Mouse (Mus musculus): ENCODE data around the gene Nr2c2. TPM values are rescaled to one million over a fixed set of nuclear protein-coding genes. Genes with fewer than 3 reads are reported as not detected.

The Nr2c2 gene
- 15.0 and 22.1 TPM in 2 replicates for polyA plus RNA-seq (2012; rRNA removed)

DNA sequence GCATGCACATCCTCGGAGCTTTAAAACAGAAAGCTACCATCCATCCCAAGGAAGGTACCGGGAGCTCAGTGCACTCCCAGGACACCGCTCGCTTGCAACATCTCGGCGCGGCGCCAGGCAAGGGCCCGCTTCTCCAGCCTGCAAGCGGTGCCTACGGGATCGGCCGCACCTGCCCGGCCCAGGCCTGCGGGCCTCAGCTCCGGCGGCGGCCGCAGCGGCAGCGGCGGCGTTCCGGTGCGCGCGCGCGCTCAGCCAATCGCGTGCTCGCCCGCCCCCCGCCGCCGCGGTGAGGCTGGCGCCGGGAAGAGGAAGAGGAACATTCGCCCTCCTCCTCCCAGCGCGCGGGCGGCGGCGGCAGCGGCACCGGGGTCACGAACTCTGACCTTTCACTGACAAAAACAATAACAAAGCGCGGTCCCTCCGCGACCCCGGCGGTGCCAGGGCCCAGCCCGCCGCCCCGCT lies at the start of gene Nr2c2:
Gene Nr2c2 (plus strand): TSS at position 261 of the 462 bp plus-strand sequence.
- Histone ChIP-seq H3K4me1 (ENCODE audit: control insufficient read depth, insufficient read depth, low read length) (peaks cover 12% of the 10 kb centered on the region), H3K4me3 (replicated peaks; ENCODE audit: extremely low read depth, low read depth, low read length) (peak within 1 kb of the TSS; percentile 99)
- peak; percentile 84 for DNase-seq
- under 1% methylated on average over 49 of the region's 58 CpGs for WGBS
- TF ChIP-seq CTCF (IDR thresholded peaks at IDR 0.05; ENCODE audit: insufficient read depth, low read length) = no peak
- TF ChIP-seq POLR2A (IDR thresholded peaks at IDR 0.05; ENCODE audit: borderline replicate concordance, extremely low read depth, low read depth, low read length) = peak; percentile 54; the same call in 1 of the 2 replicates

DNA sequence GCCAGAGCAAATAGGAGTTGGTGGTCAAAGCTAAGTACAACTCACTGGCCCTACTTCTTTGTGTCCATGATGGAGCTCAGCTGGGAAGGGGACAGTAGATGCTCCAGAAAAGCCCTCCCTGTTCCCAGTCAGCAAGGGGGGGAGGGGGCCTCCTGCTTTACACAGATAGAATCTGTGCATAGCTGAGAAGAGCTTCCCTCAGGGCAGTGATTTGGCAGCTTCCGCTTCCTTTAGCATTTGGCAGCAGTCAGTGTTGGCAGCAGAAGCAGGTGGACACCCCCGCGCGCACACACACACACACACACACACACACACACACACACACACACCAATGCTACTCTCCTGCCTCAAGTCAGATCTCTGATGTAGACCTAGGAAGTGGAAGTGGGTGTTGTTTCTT lies 49.1 kb upstream of the Nr2c2 start:
- DNase-seq = no peak
- WGBS = 20% methylated on average over 4 of the region's 4 CpGs
- H3K4me3 ChIP-seq (replicated peaks; ENCODE audit: extremely low read depth, low read depth, low read length) = no peak overlapping the region
- TF ChIP-seq POLR2A (IDR thresholded peaks at IDR 0.05; ENCODE audit: borderline replicate concordance, extremely low read depth, low read depth, low read length) = no peak
- no peak for TF ChIP-seq CTCF (IDR thresholded peaks at IDR 0.05; ENCODE audit: insufficient read depth, low read length)
- peaks cover 17% of the 10 kb centered on the region; the same call in 1 of the 2 replicates for H3K4me1 ChIP-seq (ENCODE audit: control insufficient read depth, insufficient read depth, low read length)

GRCm38 (mm10) chr6:92042850-92043249 lies 48.3 kb upstream of the Nr2c2 start:
- peaks cover 10% of the 10 kb centered on the region; the same call in 1 of the 2 replicates for H3K4me1 ChIP-seq (ENCODE audit: control insufficient read depth, insufficient read depth, low read length)
- no peak for TF ChIP-seq CTCF (IDR thresholded peaks at IDR 0.05; ENCODE audit: insufficient read depth, low read length)
- no peak for TF ChIP-seq POLR2A (IDR thresholded peaks at IDR 0.05; ENCODE audit: borderline replicate concordance, extremely low read depth, low read depth, low read length)
- no peak for DNase-seq
- 85% methylated on average over 1 of the region's 1 CpGs for WGBS
- no peak overlapping the region for H3K4me3 ChIP-seq (replicated peaks; ENCODE audit: extremely low read depth, low read depth, low read length)

- WGBS = 45% methylated on average over 2 of the region's 2 CpGs
- DNase-seq = no peak
- no peak for TF ChIP-seq POLR2A (IDR thresholded peaks at IDR 0.05; ENCODE audit: borderline replicate concordance, extremely low read depth, low read depth, low read length)
- TF ChIP-seq CTCF (IDR thresholded peaks at IDR 0.05; ENCODE audit: insufficient read depth, low read length) = no peak
- Histone ChIP-seq H3K4me1 (ENCODE audit: control insufficient read depth, insufficient read depth, low read length) (peaks cover 2% of the 10 kb centered on the region), H3K4me3 (replicated peaks; ENCODE audit: extremely low read depth, low read depth, low read length) (no peak overlapping the region)
Observed at GRCm38 (mm10) chr6:92057768-92058167, 33.4 kb upstream of the Nr2c2 start.

DNA sequence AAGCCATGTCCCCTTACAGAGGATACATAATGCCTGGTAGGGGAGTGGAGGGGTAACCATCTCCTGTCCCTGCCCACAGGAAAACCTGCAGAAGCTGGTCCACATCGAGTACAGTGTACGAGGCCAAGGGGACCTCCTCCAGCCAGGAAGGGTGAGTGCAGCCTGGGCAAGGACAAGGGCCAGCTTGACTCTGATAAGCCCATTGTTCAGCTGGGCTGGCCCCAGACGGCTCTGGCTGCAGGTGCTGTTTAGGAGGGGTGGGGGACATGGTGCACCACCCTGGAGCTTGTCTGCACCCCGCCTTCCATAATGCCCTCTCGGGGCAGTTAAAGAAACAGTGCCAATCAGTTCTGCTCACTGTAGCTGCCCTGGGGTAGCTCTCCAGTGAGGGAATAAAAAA lies 29.5 kb upstream of the Nr2c2 start:
- no peak overlapping the region for H3K4me3 ChIP-seq (replicated peaks; ENCODE audit: extremely low read depth, low read depth, low read length)
- 26% methylated on average over 5 of the region's 5 CpGs for WGBS
- peaks cover 5% of the 10 kb centered on the region for H3K4me1 ChIP-seq (ENCODE audit: control insufficient read depth, insufficient read depth, low read length)
- TF ChIP-seq CTCF (IDR thresholded peaks at IDR 0.05; ENCODE audit: insufficient read depth, low read length) (no peak), POLR2A (IDR thresholded peaks at IDR 0.05; ENCODE audit: borderline replicate concordance, extremely low read depth, low read depth, low read length) (no peak)
- DNase-seq = no peak

DNA sequence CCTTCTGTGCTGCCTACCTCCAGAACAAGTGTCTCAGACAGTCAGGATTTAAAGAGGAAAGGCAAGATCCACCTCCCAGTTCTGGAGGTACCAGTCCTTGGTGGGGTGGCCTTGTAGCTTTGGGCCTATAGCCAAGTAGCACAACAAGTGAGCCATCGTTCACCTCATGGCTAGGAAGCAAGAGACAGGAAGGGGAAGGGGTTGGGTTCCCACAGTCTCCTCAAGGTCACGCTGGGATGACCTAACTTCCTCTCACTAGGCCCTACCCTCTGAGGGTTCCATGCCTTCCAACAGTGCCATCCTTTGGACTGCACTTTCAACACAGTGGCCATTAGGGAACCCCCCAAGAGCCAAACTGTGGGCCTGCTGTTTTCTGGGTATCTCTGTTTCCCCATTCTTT lies 27.7 kb upstream of the Nr2c2 start:
- Histone ChIP-seq H3K4me1 (ENCODE audit: control insufficient read depth, insufficient read depth, low read length) (peaks cover 5% of the 10 kb centered on the region), H3K4me3 (replicated peaks; ENCODE audit: extremely low read depth, low read depth, low read length) (no peak overlapping the region)
- no peak for DNase-seq
- WGBS = 32% methylated on average over 2 of the region's 2 CpGs
- TF ChIP-seq POLR2A (IDR thresholded peaks at IDR 0.05; ENCODE audit: borderline replicate concordance, extremely low read depth, low read depth, low read length) = no peak

GRCm38 (mm10) chr6:92064101-92064500 lies 27.1 kb upstream of the Nr2c2 start:
- peaks cover 5% of the 10 kb centered on the region for H3K4me1 ChIP-seq (ENCODE audit: control insufficient read depth, insufficient read depth, low read length)
- WGBS = 76% methylated on average over 10 of the region's 10 CpGs
- TF ChIP-seq POLR2A (IDR thresholded peaks at IDR 0.05; ENCODE audit: borderline replicate concordance, extremely low read depth, low read depth, low read length) (no peak), CTCF (IDR thresholded peaks at IDR 0.05; ENCODE audit: insufficient read depth, low read length) (no peak)
- DNase-seq = no peak
- H3K4me3 ChIP-seq (replicated peaks; ENCODE audit: extremely low read depth, low read depth, low read length) = no peak overlapping the region

DNA sequence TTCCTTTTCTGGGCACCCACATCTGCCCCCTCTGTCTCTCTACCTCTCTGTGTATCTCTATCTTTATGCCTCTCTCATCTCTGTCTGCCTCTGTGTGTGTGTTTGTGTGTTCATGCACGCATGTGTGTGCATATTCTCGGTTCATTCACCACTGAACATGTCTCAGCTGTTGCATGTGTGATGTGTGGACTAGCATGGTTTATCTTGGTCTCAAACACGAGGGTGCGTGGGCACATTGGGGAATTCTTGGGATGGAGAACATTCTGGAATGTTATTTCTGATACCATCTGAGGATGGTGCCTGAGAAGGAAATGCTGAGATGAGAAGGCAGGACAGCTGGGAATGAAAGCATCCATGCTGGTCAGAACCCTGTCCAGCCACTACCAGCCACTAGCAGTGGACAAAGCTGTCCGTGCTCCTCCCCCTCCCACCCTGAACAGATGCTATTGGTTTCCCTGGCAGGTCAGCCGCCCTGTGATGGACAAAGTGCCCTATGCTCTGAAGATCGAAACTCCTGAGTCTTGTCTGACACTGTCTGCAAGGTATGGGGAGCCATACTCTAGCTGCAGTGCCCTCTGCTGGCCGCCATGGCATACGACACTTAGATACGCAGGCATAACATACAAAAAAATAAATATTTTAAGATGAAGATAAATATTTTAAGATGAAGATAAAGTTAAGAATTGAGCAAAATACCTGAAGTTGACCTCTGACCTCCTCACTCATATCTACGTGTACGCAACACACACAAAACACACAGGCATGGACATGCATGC lies 25.3 kb upstream of the Nr2c2 start:
- WGBS = 54% methylated on average over 12 of the region's 12 CpGs
- Histone ChIP-seq H3K4me3 (replicated peaks; ENCODE audit: extremely low read depth, low read depth, low read length) (no peak overlapping the region), H3K4me1 (ENCODE audit: control insufficient read depth, insufficient read depth, low read length) (peaks cover 5% of the 10 kb centered on the region)
- DNase-seq = peak; percentile 44
- TF ChIP-seq CTCF (IDR thresholded peaks at IDR 0.05; ENCODE audit: insufficient read depth, low read length) (peak; percentile 81), POLR2A (IDR thresholded peaks at IDR 0.05; ENCODE audit: borderline replicate concordance, extremely low read depth, low read depth, low read length) (no peak)

GRCm38 (mm10) chr6:92067146-92067790 lies 23.9 kb upstream of the Nr2c2 start:
- peak; percentile 70 for DNase-seq
- H3K4me1 ChIP-seq (ENCODE audit: control insufficient read depth, insufficient read depth, low read length) = peaks cover 4% of the 10 kb centered on the region; the same call in 1 of the 2 replicates
- H3K4me3 ChIP-seq (replicated peaks; ENCODE audit: extremely low read depth, low read depth, low read length) = no peak overlapping the region
- WGBS = 44% methylated on average over 16 of the region's 16 CpGs
- peak; percentile 93 for TF ChIP-seq CTCF (IDR thresholded peaks at IDR 0.05; ENCODE audit: insufficient read depth, low read length)
- no peak for TF ChIP-seq POLR2A (IDR thresholded peaks at IDR 0.05; ENCODE audit: borderline replicate concordance, extremely low read depth, low read depth, low read length)

Measured in lung, adult 2 months (tissue).